Mouse (Mus musculus): ENCODE data around the gene Mre11a.
"Not testable (repeated sequence)": the region's sequence is repeated elsewhere in the genome, so short reads cannot be mapped to it uniquely, and the experiment has no call there.

Gene Mre11a

GRCm38 (mm10) chr9:14868326-14868725, 83.9 kb downstream of the Mre11a start:
- DNase-seq (ENCODE audit: low read depth in 2 of 2, low spot score in 2 of 2): no peak

GRCm38 (mm10) chr9:14870377-14870776, 85.9 kb downstream of the Mre11a start:
- no peak for DNase-seq (ENCODE audit: low read depth in 2 of 2, low spot score in 2 of 2)

DNA sequence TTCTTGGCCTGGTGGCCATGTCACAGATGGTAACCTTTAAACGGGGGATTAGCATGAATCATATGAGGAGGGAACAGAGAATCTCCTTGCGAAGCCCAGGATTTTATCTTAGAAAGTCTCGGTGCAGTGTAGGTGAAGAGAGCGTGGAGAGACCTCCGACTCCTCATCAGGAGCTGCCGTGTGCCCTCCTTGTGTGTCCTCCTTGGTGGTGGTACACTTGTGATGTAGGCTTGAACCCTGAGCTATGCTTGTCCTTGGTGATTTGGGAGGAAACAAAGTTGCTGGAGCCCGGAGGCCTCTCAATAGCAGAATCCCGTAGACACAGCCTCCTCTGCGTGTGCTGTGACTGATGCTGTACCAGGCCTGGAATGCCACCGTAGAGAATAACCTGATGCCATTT, 86.3 kb downstream of the Mre11a start:
- DNase-seq (ENCODE audit: low read depth in 2 of 2, low spot score in 2 of 2): no peak

DNA sequence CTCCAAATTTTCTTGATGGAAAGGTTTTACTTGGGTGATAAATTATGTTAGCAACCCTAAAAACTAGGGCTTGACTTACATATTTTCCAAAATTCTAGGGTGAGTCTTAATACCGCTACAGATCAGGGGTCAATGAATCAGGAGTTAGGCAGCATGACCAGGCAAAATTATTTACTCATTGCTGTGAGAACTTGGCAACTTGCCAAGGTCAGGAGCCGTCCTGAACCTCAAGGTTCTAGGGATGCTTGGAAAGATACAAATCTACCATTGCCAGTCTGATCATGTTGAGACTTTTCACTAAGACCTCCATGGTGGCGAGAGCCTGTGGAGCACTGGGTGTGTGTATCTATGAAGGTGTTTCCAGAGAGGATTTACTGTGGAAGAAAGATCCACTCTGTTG, 87.1 kb downstream of the Mre11a start:
- DNase-seq (ENCODE audit: low read depth in 2 of 2, low spot score in 2 of 2): no peak

GRCm38 (mm10) chr9:14872181-14872930, 87.9 kb downstream of the Mre11a start:
- no peak for DNase-seq (ENCODE audit: low read depth in 2 of 2, low spot score in 2 of 2)

DNA sequence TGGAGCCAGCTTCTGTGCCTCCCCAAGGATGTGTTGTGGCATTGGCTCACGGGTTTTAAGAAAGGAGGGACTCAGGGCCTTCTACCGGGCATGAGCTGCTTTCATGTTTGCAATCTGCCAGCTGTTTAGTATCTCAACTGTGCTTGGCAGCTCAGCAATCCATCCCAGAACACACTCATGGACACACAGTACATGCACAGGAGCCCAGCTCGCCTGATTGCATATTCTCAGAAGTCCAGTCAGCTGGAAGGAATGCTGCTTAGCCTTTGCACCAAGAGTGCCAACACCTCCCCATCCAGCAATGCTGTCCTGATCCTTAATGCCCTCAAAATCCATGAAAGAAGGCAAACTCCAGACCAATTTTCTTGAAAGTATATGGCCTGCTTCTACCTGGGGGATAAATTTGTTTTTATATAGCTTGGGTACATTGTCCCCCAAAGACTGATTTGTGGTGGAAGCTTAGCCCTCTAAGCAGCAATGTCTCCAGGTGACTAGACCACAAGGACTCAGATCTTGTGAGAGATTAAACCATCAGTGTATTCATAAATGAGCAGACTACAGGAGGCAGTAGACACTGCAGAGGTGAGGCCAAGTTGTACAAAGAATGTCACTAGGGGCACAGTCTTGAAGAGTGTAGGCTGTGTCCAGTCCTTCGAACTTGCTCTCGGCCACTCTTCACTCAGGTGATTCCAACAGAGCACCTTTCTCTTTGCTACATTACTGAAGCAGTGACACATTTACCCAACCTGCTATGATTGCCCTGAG, 91.5 kb downstream of the Mre11a start:
- no peak for DNase-seq (ENCODE audit: low read depth in 2 of 2, low spot score in 2 of 2)

GRCm38 (mm10) chr9:14876566-14876965, 92.1 kb downstream of the Mre11a start:
- not testable (repeated sequence) for DNase-seq (ENCODE audit: low read depth in 2 of 2, low spot score in 2 of 2)

DNA sequence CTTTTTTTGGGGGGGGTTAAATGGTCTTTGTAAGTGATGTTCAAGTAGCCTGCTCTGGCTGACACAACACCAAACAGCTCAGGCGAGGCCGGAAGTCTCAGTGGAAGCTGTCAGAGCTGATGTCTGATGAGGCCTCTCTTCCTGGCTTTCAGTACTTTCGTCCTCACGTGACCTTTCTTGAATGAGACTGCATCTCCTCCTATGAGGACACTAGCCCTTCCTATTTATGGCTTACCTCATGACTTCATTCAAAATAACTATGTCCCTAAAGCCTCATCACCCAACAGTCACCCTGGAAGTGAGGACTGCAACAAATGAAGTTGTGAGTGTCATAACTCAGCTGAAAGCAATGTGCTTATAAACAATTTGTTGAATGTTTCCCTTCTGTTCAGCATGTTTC, 100.2 kb downstream of the Mre11a start:
- no peak for DNase-seq (ENCODE audit: low read depth in 2 of 2, low spot score in 2 of 2)

GRCm38 (mm10) chr9:14885151-14885550, 100.7 kb downstream of the Mre11a start:
- peak in 1 of 2 experiments; percentile 34 for DNase-seq (ENCODE audit: low read depth in 2 of 2, low spot score in 2 of 2)

GRCm38 (mm10) chr9:14885954-14886353, 101.5 kb downstream of the Mre11a start:
- no peak for DNase-seq (ENCODE audit: low read depth in 2 of 2, low spot score in 2 of 2)
